Mouse (Mus musculus): ENCODE measurements around the gene Olfr479. TPM values are rescaled to one million over a fixed set of nuclear protein-coding genes. Genes with fewer than 3 reads are reported as not detected.

The Olfr479 gene
- total RNA-seq (2023): not detected

GRCm38 (mm10) chr7:108050393-108050792, at the start of gene Olfr479:
Gene Olfr479, plus strand, starts transcription at chr7:108050693.

DNA sequence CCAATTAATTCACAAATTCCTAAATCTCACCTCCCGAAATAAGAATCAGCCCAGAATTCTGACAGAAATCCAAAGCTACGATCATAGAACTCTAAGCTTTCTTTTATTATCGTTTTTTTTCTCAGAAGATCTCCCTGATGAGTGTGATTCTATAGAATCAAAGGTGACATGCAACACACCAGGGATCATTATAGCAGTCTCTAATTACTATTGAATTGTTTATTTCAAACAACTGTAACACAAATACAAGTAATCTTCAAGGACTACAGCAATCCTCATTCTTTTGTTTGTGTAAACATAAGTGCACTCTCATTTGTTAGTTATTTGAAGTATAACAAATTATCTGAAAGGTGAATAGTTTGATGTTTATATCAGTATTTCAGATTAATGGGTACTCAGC, 16.6 kb upstream of the Olfr479 start, which contains the start of gene Olfr478:
TSS of gene Olfr478 (minus strand) at position 101 of the 400 bp plus-strand sequence.

DNA sequence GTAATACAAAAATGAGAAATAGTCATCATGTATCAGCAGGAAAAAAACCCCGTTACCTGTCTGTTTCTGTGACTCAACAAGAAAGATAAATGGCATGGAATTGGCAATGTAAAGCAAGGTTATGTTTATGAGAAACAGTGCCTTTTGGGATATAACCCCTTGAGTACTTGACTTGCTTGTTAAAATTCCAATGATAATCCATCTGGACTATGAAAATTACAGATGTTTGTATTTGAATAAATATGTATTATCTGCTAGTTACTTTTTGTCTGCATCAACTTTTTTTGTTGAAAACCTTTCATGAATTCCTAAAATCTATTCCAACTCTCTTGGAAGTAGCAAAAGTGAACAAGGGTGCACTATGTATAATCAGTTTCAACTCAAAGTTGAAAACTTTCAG, 16.8 kb downstream of the Olfr479 start, which contains the start of gene Olfr480:
TSS of gene Olfr480 (minus strand) at position 101 of the 400 bp plus-strand sequence.

GRCm38 (mm10) chr7:108079555-108079954, 29.1 kb downstream of the Olfr479 start, which contains the start of gene Olfr481:
Gene Olfr481, plus strand, starts transcription at chr7:108079855.

GRCm38 (mm10) chr7:108097486-108097885, 47.0 kb downstream of the Olfr479 start, which contains the start of gene Olfr482:
Gene Olfr482, minus strand, starts transcription at chr7:108097586.

GRCm38 (mm10) chr7:108100549-108100948, 50.1 kb downstream of the Olfr479 start, which contains the start of gene Olfr483:
Gene Olfr483, plus strand, starts transcription at chr7:108100849.

Other genes with a start within 250 kb of the Olfr479 start
- gene Ovch2, start 249.5 kb upstream of the Olfr479 start, total RNA-seq (2023): not detected
- gene Olfr467, start 238.4 kb upstream of the Olfr479 start, total RNA-seq (2023): not detected
- gene Olfr469, start 225.2 kb upstream of the Olfr479 start, total RNA-seq (2023): not detected
- not detected for gene Olfr470, start 203.2 kb upstream of the Olfr479 start, total RNA-seq (2023)
- gene Olfr472, start 152.8 kb upstream of the Olfr479 start, total RNA-seq (2023): 0.18 TPM
- not detected for gene Olfr473, start 120.2 kb upstream of the Olfr479 start, total RNA-seq (2023)
- not detected for gene Olfr474, start 96.0 kb upstream of the Olfr479 start, total RNA-seq (2023)
- not detected for gene Olfr476, start 85.9 kb upstream of the Olfr479 start, total RNA-seq (2023)
- 0.18 TPM for gene Olfr477, start 64.0 kb upstream of the Olfr479 start, total RNA-seq (2023)
- not detected for gene Olfr478, start 16.7 kb upstream of the Olfr479 start, total RNA-seq (2023)
- gene Olfr480, start 16.7 kb downstream of the Olfr479 start, total RNA-seq (2023): not detected
- gene Olfr481, start 29.2 kb downstream of the Olfr479 start, total RNA-seq (2023): not detected
- gene Olfr482, start 46.9 kb downstream of the Olfr479 start, total RNA-seq (2023): 1.3 TPM
- gene Olfr483, start 50.2 kb downstream of the Olfr479 start, total RNA-seq (2023): not detected
- gene Olfr484, start 76.8 kb downstream of the Olfr479 start, total RNA-seq (2023): not detected
- not detected for gene Olfr485, start 109.2 kb downstream of the Olfr479 start, total RNA-seq (2023)
- gene Olfr486, start 122.0 kb downstream of the Olfr479 start, total RNA-seq (2023): not detected
- not detected for gene Olfr487, start 163.9 kb downstream of the Olfr479 start, total RNA-seq (2023)
- not detected for gene Olfr488, start 207.7 kb downstream of the Olfr479 start, total RNA-seq (2023)
- gene Olfr490, start 238.2 kb downstream of the Olfr479 start, total RNA-seq (2023): not detected